ENCODE assay signal across 27 mouse cellular contexts in genomic region chr5:44543472-44544132, GRCm38 (mm10).
"Had no signal": no experiment of that assay in that cellular context is flagged by ENCODE, and none has a peak within 500 bp of the region (broad histone marks: within the 10 kb centered on the region; RNA-seq: fewer than 3 reads in every experiment).

No protein-coding gene starts in this region.

- H3K9me3 ChIP-seq: heart, embryonic 10.5 days; heart, embryonic 12.5 days; hindbrain, embryonic 10.5 days; hindbrain, embryonic 12.5 days; intestine, embryonic 15.5 days; limb, embryonic 10.5 days; limb, embryonic 12.5 days; liver, embryonic 13.5 days; liver, embryonic 15.5 days had no signal

- H3K36me3 ChIP-seq: heart, embryonic 10.5 days; heart, embryonic 12.5 days; hindbrain, embryonic 10.5 days; hindbrain, embryonic 12.5 days; intestine, embryonic 15.5 days; limb, embryonic 10.5 days; limb, embryonic 12.5 days; liver, embryonic 13.5 days; liver, embryonic 15.5 days had no signal

- H3K4me1 ChIP-seq: heart, embryonic 10.5 days; heart, embryonic 12.5 days; intestine, embryonic 15.5 days; limb, embryonic 10.5 days; limb, embryonic 12.5 days; liver, embryonic 13.5 days; liver, embryonic 15.5 days had no signal

- H3K9ac ChIP-seq: heart, embryonic 12.5 days; hindbrain, embryonic 12.5 days; hindbrain, embryonic 14.5 days; intestine, embryonic 15.5 days; limb, embryonic 12.5 days; liver, embryonic 13.5 days; liver, embryonic 15.5 days; liver, postnatal 0 days had no signal

- H3K4me3 ChIP-seq: gastrocnemius, adult 2 months; heart, embryonic 10.5 days; heart, embryonic 12.5 days; hindbrain, embryonic 10.5 days; hindbrain, embryonic 12.5 days; intestine, embryonic 15.5 days; layer of hippocampus, adult 2 months; left cerebral cortex, adult 2 months; limb, embryonic 10.5 days; limb, embryonic 12.5 days; liver, embryonic 13.5 days; liver, embryonic 15.5 days had no signal

- H3K27ac ChIP-seq: gastrocnemius, adult 2 months; heart, embryonic 10.5 days; hindbrain, embryonic 10.5 days; hindbrain, embryonic 12.5 days; hindbrain, embryonic 14.5 days; intestine, embryonic 15.5 days; layer of hippocampus, adult 2 months; left cerebral cortex, adult 2 months; limb, embryonic 10.5 days; limb, embryonic 12.5 days; liver, embryonic 13.5 days; liver, embryonic 15.5 days had no signal

- H3K27me3 ChIP-seq: heart, embryonic 12.5 days; hindbrain, embryonic 12.5 days; intestine, embryonic 15.5 days; limb, embryonic 12.5 days; liver, embryonic 13.5 days; liver, embryonic 15.5 days had no signal

- DNase-seq: gastrocnemius, adult 2 months; gastrocnemius, postnatal 10 days; gastrocnemius, postnatal 25 days; heart, adult 18-20 months; heart, postnatal 10 days; heart, postnatal 4 days; kidney, adult 2 months; kidney, postnatal 10 days; kidney, postnatal 4 days; liver; liver, embryonic 13.5 days; liver, postnatal 0 days had no signal

- H3K4me2 ChIP-seq: heart, embryonic 12.5 days; hindbrain, embryonic 12.5 days; hindbrain, embryonic 14.5 days; intestine, embryonic 15.5 days; limb, embryonic 12.5 days; liver, embryonic 11.5 days; liver, embryonic 13.5 days; liver, embryonic 15.5 days had no signal

- ATAC-seq: hindbrain, embryonic 16.5 days; inflammation-experienced regulatory T-cells, adult 6 months; intestine, embryonic 15.5 days; intestine, postnatal 0 days; liver, postnatal 0 days had no signal
